Mouse (Mus musculus): ENCODE results near the gene Bloc1s5.
"Not testable (repeated sequence)": the region's sequence is repeated elsewhere in the genome, so short reads cannot be mapped to it uniquely, and the experiment has no call there.

The Bloc1s5 gene

DNA sequence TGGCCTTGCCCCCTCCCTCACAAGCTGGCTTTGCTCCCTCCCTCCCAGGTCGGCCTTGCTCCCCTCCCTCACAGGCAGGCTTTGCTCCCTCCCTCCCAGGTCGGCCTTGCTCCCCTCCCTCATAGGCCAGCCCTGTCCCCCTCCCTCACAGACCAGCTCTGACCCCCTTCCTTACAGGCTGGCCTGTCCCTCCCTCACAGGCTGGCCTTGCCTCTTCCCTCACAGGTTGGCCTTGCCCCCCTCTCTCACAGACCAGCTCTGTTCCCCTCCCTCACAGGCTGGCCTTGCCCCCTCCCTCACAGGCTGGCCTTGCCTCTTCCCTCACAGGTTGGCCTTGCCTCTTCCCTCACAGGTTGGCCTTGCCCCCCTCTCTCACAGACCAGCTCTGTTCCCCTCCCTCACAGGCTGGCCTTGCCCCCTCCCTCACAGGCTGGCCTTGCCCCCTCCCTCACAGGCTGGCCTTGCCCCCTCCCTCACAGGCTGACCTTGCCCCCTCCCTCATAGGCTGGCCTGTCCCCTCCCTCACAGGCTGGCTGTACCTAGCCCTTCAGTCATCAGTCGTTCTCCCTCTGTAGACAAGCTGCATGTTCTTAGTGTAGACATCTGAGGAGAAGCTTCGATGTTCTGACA, 16.8 kb downstream of the Bloc1s5 start:
- not testable (repeated sequence) for DNase-seq (ENCODE audit: low read depth, low spot score)

DNA sequence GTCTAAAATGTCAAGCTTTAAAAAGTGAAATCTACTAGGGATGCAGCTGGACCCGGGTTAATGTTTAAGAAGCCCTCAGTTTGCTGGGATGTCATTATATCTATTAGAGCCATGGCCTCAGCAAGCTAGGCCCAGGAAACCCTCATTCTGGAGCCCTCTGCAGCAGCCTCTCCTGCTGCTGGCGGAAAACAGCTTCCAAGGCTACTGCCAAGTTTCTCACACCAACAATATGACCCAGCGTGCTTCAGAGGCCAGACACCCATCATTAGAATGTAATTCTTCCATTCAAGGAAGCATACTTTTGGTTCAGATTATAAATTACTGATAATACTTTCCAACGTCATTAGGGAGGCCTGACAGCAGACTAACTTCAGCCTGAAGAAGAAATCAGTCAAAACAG, 18.0 kb downstream of the Bloc1s5 start:
- DNase-seq (ENCODE audit: low read depth, low spot score): no peak

DNA sequence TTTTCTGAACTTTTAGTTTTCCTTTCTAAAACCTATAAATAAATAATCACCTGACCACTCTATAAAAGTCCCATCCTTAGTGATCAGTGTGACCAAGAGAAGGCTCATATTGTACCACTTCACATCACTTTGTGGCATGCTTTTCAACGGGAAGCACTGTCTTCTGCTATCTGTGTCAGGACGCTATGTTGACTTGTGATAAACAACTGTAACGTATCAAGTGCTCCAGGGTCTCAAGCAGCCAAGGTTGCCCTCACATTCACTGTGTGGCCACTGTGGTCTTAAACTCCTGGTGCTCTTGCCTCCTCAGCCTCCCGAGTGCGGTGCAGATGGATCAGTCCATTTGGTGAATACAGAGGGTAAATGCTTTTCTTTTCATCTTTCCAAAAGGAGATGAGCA, 19.3 kb downstream of the Bloc1s5 start:
- DNase-seq (ENCODE audit: low read depth, low spot score): no peak

DNA sequence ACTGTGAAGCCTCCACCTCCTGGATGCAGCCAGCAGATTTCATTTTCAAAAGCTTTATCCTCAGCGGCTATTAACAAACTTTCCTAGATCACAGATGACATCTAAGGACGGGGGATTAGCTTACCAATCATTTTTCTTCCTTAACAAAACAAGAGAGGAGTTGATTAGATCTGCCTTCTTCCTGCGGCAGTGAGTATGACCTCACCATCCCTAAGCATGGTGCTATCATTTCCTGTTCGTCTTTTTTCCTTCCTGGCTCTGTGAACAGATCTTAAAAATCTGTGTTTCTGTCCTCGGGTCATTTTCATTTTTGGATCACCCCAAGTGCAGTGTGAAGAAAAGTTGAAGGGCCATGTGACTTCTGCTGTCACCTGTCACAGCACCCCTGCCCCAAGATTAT, 20.6 kb downstream of the Bloc1s5 start:
- no peak for DNase-seq (ENCODE audit: low read depth, low spot score)

DNA sequence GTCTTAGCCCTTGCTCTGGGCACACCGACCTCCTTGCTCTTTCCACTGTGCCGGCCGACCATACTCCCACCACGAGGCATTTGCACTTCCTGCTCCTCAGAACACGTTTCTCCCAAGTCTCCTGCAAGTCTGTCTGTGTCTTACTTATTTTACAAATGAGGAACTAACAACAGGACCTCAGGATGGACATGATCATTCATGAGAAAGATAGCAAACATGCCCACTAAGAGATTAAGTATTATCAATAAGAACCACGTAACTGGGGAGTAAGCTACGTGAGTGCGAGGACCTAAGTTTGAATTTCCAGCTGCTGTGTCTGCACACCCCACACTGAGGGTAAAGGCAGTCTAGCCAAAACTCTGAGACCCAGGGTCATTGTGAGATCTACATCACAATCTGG, 21.3 kb downstream of the Bloc1s5 start:
- DNase-seq (ENCODE audit: low read depth, low spot score): no peak

DNA sequence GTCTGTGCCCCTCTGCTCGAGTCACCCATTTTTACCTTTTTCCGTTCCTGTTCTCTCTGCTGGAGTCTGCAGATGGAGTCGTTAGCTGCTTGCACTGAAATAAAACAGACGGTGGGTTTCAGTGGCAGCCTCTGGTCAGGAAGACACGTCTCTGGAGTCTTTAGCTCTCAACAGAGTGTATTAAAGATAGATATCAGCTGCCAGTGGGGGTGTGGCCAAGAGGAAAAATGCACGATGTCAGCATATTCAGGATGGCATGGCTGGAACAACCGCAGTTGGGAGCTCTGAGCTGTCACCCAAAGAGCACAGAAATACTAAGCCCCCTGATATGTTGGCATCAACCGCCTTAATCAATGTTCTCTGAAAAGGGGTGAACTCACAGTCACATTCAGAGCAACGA, 22.3 kb downstream of the Bloc1s5 start:
- DNase-seq (ENCODE audit: low read depth, low spot score): no peak

DNA sequence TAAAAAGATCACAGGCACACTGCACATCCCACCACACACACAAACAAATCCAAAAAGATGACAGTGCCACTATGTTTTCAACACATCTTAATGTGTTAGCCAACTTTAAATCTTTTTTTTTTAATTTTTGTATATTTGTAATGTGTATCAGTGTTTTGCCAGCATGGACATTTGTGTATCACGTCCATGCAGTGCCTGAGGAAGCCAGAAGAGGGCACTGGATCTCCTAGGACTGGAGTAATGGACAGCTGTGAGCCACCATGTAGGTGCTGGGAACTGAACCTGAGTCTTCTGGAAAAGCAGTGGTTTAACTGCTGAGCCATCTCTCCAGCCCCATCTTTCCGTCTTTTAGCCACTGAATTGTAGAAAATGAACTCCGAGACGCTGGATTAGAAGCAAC, 22.7 kb downstream of the Bloc1s5 start:
- DNase-seq (ENCODE audit: low read depth, low spot score): peak; percentile 6

DNA sequence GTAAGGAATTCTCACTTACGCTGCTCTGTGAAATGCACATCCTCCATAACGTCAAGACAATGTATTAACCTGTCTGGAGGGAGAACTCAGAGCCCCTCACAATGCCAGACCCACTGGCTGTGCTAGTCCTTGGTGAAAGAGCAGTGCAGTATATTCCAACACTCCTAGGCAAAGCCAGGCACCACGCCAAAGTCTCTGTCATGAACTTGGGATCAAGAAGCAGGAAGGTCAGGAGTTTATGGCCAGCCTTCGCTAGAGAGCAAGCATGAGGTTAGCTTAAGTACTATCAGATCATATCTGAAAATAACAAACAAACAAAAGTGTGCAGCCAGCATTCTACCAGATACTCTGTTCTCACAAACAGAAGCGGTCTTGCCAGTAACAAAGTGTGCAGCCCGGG, 24.6 kb downstream of the Bloc1s5 start:
- DNase-seq (ENCODE audit: low read depth, low spot score): no peak

DNA sequence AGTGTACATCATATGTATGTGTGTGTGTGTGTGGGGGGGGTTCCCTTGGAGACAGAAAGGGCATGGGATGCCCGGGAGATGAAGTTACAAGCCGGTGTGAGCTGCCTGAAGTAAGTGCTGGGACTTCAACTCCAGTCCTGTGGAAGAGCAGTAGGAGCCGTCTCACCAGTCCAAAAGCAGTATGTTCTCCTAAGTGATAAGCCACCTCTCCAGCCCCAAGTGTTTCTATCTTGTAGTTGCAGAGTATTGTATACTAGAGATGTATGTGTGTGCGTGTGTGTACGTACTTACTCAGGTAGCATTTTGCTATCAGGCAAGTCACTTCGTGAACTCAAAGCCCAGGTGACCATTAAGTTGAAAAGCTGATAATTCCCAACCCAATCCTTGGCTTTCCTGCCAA, 27.8 kb downstream of the Bloc1s5 start:
- DNase-seq (ENCODE audit: low read depth, low spot score): no peak

DNA sequence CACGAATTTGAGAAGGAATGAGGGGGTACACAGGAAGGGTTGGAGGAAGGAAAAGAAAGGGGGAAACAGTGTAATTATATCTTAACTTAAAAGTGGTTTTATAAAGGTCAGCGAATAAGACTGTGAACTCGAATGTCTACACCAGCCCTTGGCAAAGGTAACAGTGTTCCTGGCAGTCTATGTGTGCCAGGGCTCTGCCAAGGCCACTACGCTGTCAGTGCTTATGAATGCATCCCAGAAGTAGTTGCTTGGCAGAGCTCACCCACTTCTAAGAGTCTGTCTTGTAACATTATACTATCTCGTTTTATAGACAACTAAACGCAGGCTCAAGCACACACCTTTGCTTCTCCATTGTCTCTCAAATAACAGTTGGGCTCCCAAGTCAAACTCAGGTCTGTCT, 29.6 kb downstream of the Bloc1s5 start:
- DNase-seq (ENCODE audit: low read depth, low spot score): no peak

DNA sequence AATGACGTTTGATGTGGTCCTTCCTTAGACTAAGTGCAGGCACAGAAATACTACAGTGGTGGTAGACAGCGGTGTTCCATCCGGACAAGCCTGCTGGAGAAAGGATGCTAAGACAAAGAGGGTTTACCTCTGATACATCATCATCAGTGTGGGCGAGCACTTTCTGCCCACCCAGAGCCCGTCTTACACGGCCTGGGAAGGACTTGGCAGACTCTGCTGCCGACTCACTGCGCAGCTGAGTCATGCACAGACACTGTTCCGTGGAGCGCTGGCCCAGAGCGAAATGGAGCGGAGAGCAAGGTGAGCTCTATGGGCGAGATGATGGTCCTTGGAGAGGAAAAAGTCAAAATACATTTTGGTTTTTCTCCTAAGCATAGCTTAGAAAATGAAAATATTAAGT, 31.9 kb downstream of the Bloc1s5 start:
- no peak for DNase-seq (ENCODE audit: low read depth, low spot score)

DNA sequence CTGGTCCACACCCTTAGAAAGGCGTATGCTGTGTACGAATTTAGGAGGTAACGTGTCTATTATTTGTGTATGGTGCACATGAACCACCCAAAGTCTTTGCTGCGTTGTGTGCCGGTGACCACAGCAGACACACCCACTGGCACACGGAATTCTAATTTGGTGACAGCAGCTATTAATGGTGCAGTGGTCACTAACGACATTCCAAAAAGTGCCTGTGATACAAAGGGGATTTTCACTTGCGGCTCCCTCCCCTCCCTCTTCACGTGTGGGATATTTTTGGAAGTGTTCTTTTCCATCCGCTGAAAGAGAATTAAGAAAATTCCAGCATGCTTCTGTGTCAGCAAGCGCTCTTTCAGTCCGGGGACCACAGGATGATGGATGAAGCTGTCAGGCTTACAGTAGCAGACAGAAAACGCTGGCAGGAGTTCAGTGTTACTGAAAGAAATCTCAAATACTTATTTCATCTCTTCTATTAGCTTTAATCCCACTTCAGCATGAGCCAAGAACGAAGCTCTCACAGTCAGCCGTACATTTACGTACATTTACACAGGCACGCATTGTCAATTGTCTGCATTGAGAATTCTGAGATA, 32.6 kb downstream of the Bloc1s5 start:
- peak; percentile 18 for DNase-seq (ENCODE audit: low read depth, low spot score)

DNA sequence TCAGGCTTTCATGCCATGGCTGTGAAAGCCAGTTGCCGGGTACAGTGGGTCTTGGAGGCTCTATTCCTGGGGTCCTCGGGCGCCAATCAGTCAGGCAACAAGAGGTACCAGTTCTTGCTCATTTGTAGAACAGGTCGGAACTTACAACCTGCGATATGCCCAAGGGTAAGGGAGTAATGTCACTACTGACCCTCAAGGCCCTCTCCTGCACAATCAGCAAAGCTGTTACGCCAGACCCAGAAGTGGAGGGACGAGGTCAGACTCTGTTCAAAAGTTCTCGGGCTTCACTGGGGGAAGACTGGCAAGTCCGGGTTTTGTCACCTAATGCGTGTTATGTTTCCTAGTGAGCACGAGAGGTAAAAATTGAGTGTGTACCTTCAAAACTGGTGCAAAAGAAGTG, 34.1 kb downstream of the Bloc1s5 start:
- no peak for DNase-seq (ENCODE audit: low read depth, low spot score)

DNA sequence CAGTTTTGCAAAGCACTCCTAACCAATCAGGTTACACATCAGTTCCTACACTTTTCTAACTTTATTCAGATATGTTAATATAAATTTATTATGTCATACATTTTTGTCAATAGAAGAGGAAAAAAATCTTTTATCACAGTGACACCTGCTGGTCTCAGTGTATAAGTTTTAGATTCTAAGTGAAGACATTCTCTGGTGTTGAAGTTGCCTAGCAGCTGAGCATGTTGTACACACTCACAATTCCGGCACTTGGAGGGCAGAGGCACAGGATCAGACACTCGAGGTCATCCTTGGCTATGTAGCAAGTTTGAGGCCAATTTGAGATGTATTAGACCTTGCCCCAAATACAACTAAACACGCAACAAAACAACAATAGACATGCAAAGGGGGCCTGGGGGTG, 37.8 kb downstream of the Bloc1s5 start:
- DNase-seq (ENCODE audit: low read depth, low spot score): peak; percentile 69

DNA sequence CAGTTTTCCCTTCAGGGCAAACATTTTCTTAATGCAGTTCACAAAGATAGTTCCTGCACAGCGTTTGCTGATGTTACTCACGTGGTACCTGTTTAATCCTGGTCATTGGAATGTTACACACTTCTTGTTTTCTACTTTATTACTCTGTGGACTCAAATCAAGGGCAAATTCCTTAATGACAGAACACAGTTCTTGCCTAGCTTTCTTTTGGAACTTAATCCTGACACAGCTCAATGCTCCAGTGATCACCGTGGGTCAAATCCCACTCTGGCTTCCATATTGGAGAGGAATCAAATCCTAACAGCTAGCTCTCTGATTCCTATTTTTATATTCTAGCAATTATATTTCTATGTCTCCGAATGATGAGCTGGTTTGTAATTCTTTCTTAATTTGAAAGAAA, 38.4 kb downstream of the Bloc1s5 start:
- no peak for DNase-seq (ENCODE audit: low read depth, low spot score)

DNA sequence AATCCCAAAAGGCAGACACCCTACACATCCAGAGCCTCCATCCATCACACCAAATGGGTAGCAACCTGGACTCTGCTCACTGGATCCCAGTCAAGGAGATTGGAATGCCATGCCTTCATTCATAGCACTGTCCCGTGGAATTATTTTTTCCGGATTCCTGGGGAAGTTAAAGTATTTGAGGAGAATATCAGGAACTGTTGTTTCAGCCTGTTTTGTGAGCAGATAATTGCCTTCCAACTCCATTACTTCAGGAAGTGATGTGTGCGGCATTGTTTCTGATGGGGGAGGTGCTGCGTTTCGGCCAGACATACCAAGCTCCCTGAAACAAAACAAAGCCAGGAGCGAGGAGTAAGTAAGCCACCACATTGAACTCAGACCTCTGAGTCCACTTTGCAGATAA, 41.8 kb downstream of the Bloc1s5 start:
- peak; percentile 2 for DNase-seq (ENCODE audit: low read depth, low spot score)

DNA sequence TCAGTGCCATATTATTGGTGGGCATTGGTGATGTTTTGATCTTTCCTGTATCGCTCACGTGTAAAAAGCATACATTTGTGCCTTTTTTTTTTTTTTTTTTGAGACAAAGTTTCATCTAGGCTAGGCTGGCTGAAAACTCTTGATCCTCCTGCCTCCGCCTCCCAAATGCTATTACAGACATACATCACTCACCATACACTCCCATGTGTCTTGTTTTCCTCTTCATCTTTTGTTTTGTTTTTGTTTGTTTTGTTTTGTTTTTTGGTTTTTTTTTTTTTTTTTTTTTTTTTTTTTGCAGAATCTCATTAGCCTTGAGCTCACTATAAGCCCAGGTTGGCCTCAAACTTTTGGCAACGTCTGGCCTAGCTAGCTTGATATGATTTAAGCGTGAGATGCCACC, 47.6 kb downstream of the Bloc1s5 start:
- DNase-seq (ENCODE audit: low read depth, low spot score): no peak

DNA sequence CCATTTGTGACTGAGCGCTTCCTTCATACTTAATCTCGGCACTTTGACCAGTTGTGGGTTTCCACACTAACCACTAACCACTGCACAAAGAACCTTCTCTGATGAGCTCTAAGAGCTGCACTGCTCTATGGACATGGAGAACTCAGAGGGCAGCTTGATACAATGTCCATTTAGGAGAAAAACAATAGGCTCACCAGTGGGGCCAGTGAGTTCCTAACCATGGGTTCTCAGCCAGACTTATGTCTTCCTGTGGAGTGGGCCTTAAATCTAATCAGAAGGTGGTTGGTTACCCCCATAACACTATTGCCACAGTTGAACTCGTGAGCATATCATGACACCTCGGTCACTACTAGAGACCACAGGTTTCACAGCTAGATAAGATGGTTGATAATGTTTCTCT, 48.5 kb downstream of the Bloc1s5 start:
- DNase-seq (ENCODE audit: low read depth, low spot score): no peak

DNA sequence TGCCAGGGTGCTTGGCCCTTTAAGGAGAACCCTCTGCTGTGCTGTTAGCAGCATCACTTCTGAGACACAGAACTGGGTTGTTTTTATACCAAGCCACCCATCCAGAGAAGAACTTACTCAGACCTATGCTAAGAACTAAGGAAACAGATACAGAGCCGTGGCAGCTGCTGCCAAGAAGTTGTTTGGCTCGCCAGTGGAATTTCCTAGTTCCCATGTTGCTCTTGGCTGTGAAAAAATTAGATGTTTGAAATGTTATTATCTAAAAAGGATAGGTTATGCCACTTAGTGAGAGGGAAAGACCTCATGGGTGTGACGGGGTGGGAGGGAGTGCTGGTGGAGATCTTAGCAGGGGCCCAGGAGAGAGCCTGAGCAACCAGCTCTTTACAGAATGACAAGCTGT, 52.1 kb downstream of the Bloc1s5 start:
- DNase-seq (ENCODE audit: low read depth, low spot score): no peak

DNA sequence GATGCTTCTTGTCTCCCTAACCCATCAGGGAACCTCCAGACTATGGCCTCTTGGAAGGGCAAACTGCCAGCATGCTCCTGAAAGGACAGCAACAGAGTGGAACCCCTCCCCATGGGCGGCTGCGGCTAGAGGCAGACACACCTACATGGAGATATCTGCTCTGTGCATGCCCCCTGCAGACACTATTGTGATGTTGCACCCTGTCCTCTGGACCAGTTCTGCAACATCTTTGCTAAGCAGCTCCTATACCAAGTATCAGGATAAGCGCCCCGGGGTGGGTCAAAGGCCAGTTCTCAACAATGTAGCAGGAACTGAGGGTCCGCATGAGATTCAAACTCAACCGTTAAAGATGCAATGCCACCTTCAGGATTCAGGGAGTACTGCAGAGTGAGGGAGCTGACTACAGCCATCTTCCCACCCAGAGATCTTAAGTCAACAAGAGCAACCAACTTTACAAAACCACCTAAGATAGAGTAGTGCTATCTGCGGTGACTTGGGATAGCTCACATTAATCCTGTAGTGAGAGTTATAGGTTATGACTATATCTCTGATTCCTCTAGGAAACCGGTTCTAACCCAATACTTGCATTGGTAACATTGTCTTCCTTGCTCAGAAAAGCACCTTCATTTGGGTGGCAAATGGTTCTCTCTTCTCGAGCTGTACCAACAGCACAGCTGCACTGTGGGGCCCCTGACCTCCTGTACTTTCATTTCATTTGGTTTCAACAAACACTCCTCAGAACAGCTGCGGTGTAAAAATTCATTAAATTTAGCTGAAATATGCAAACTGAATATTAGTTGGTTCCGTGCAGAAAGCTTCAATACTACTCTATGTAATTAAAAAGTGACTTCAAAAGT, 54.1 kb downstream of the Bloc1s5 start:
- peak; percentile 48 for DNase-seq (ENCODE audit: low read depth, low spot score)

DNA sequence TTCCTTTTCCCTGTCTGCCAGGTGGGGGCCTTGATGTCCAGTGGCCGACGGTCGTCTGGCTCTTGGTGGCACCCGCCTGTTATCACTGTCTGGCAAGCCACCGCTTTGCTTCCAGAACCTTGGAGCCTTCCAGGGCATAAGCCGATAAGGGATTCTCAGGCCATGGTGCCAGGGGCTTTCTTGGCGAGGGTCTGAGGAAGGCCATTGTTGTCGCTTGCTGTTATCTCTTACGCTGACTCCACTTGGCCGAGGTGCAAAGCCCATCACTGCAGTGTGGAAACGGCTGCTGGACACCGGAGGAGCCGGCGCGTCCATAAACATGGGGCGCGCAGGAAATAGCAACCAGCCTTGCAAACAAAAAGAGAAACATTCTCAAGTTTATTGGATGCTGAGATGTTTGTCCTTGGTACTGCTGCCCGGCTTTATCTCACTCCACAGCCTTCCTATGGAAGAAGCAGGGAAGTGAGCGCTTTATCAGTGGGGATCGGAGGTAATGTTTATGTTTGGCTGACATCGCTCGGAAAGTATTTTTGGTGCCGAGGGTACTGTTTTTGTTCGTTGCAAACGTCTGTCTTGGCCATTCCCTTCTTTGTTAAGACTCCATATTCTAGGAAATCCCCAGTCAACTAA, 54.8 kb downstream of the Bloc1s5 start:
- DNase-seq (ENCODE audit: low read depth, low spot score): no peak

DNA sequence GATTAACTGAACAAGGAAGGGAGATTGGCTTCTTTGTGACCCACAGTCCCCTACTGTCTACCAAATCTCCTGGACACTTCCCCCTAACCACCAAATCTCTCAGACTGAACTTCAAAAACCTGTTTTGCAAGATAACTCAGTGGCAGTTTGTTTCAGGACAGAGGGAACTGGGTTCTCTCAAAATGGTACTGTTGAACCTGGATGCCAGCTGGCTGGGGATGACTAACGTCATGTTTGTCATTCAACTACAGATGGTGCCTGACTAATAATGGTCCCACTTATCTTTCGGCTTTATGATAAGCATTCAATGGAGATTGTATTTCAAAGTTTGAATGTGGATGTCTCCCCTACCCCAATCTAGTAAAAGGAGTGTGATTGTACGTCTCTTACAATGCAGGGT, 60.2 kb downstream of the Bloc1s5 start:
- DNase-seq (ENCODE audit: low read depth, low spot score): no peak

DNA sequence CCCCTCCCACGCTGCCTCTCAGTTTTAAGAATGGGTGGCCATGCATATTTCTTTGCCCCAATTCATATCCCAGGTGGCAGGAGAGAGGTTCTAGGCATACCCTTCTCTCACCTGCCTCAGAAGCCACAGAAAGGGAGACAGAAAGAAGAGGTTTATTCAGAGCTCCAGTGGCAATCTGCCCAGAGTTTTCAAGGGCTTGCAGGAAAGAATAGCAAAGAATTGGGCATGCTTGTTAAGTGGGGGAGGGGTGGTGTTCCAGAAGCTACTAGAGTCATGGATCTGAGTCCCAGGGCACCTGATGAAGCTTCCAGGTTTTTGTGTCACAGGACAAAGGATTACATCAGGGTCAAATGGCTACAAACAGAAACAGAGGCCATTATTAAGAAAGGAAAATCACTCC, 61.6 kb downstream of the Bloc1s5 start:
- DNase-seq (ENCODE audit: low read depth, low spot score): no peak
